Mouse (Mus musculus): ENCODE measurements around the gene Ddx42.
A peak's percentile ranks its signal among the peaks of the same experiment; 100 is the strongest.

The Ddx42 gene

DNA sequence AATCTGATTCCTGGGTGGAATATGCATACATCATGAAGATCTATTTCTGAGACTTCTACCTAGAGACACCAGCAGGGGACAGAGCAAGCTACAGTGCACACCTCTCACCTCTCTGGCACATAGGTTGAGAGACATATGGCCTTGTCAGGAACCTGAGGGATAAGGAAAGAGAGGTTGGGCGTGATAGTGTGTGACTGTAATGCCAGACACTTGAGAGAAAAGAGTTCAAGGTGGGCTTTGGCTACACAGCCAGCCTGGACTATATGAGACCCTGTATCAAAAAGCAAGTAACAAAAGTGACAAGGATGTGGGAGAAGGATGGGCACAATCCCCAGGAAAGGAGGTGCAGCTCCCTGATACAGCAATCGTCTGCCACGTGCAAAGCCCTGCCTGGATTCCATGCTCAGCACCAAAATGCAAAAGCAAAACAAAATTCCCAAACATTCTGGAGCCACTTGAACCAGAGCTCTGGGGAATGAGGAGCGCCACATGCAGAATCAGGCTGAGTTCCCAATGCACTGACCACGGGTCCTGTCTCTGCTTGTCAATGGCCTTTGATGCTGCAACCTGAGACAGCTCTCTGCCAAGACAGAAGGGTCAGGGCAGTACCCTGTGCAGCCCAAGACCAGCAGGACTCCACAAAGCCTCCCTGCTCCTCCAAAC is 54.5 kb downstream of the Ddx42 start:
- no peak for DNase-seq

DNA sequence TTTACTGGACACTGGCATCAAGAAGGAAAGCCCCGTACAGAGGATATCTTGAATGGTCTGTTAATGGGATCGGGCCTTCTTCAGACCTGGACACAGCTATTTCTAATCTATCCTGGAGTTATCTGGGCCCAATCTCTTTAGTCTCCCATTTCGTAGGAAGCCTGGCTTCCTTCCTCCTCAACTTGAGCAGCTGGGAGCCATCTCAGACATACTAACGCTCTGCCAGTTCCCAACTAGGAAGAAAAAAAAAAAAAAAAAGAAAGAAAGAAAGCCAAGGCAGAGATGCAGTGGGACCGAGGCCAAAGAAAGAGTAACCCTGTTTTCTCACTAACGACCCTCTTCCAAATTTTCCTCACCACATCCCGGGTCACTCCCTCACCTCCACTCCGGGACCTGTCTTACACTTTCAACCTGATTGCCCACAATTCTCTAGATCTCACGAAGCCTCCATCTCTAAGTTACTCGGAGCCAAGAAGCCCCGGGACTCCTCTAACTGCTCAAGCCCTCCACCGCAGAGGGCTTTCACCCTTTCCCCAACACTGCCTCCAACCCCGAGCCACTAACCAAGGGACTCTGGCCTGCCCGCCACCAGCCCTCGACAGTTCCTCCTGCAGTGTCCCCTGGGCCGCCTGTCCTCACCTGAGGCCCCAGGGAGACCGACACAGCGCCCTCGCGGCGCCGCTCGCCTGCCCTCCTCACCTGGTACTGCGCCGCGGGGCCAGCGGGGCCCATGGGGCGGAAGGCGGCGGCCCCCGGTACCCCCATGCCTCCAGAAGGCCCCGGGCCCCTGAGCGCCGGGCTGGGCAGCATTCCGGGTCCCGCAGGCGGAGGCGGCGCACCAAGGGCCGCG is 55.3 kb downstream of the Ddx42 start:
- peak; percentile 51 for DNase-seq

DNA sequence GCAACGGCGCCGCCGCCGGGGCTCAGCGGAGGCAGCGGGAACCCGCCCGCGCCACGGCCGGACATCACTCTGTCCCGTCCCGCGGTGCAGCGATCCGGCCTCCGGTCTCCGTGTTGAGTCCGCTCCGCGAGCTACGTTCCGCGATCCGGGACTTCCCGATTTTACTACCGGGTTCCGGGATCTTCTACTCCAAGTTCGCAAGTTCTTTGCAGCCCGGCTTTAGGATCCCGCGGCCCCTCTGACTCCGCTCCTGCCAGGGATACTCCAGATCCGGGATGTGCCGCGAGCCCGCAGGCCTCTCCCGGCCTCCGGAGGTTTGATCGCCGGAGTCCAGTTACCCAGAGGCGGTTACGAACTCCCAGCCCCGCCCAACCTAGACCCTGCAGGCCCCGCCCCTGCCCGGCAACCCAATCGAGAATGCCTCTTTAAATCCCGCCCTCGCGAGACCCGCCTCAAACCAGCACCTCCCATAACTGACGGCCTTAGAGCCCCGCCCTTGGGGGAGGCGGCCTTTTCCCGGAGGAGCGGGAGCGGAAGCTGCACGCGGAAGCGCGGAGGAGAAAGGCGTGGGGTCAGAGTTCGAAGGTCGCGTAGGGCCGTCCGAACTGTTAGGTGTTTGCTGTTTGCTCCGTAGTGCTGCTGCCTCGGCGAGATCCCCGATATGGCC is 56.1 kb downstream of the Ddx42 start, which contains the start of gene Smarcd2:
TSS of gene Smarcd2 (minus strand) at position 329 of the 667 bp plus-strand sequence.
- peak; percentile 100 for DNase-seq

DNA sequence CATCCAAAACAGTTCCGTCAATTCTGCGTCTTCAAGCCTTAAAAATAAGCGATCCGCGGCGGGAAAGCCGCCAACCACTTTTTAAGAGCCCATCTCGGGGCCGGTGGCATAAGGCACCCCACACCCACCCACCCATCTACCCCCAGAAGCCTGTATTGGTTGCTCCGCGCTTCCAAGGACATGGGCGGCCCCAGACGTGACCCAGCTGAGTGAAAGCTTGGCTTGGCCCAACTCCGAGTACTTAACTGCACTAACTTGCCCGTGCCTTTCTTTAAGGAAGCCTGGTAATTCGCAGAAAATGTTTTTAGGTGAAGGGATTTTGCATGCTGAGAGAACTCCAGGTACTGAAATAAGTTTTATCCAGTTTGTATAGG is 56.6 kb downstream of the Ddx42 start:
- no peak for DNase-seq

DNA sequence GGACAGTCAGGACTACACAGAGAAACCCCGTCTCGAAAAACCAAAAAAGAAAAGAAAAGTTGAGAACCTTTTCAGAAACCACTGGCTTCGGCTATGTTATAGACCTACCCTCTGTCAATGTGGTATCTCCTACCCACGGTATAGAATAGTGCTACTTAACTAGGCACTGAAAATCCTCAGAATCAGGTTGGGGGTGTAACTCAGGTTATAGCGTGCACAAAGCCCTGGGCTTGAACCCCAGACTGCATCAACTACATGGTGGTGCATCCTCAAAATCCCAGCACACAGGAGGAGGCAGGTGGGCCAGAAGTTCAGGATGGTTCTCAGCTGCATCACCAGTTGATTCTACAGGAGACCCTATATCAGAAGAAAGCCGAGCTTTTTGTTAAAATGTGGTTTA is 57.1 kb downstream of the Ddx42 start:
- DNase-seq: no peak

DNA sequence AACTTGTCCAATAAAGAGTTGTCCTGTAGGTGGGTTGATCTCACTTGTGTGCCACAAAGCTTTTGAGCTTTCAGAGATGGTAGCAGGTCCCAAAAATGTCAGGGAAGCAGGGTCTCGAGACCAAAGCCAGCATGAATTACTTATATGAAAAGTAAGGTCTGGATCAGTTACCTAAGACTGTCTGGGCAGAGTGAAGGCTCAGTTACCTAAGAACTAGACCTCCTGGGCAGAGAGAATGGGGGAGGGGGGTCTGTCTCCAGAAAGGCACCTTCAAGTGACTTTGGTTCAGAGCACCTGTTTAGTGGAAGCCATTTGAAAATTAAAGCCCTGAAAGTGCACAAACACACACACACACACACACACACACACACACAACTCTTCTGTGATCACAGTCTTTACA is 57.6 kb downstream of the Ddx42 start:
- no peak for DNase-seq

DNA sequence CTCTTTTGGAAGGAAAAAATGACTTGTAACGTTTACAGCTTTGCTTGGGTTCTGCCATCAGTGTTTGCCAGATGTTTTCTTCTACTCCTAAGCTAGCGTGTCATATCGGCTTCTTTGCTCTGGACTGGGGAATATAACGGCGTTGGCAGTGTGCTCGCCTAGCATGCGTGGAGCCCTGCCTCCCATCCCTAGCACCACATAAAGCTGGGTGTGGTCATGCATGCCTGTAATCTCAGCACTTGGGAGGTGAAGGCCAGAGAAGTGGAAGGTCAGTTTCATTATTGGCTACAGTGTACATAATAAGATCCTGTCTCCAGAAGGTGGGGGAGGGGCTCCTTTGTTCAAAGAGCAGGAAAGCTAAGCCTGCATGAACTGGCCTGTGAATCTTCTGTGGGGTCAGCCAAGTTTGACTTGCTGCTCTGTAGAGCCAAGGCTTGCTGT is 58.3 kb downstream of the Ddx42 start:
- peak; percentile 71 for DNase-seq

DNA sequence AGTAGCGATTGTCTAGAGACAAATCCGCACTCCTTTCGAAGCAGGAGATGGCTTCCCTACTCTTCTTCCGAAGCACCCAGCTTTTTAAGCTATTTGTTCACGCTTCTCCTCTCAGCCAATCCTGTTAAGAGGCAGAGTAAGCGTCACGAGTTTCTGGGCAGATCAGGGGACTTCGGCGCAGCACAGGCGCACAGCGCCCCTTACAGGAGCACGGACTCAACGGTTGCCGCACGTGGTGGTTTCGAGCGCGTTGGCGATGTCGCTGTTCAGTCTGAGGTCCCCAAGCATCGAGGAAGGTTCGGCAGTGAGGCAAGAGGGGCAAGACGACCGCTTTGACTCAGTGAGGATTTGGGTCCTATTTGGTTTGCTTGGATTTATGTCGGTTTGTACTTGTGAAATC is 59.7 kb downstream of the Ddx42 start, which contains the start of gene Tcam1:
TSS of gene Tcam1 (plus strand) at position 219 of the 400 bp plus-strand sequence.
- DNase-seq: peak; percentile 95

DNA sequence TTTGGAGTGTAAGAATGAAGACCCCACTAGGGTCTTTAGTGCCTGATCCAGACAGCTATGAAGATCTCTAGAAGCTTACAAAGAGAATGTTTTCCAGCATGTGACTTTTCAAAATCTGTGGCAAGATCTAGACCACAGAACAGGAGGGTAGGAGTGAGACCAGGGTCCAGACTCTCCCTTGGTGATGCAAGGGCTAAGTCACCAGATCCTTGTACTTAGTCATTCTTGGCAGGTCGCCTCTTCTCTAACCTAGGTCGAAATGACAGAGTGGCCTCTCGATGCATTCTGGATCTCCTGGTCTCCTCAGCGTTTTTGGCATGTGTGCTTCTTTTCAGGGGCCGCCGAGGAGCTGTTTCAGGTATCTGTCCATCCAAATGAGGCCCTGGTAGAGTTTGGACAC is 65.7 kb downstream of the Ddx42 start:
- no peak for DNase-seq

DNA sequence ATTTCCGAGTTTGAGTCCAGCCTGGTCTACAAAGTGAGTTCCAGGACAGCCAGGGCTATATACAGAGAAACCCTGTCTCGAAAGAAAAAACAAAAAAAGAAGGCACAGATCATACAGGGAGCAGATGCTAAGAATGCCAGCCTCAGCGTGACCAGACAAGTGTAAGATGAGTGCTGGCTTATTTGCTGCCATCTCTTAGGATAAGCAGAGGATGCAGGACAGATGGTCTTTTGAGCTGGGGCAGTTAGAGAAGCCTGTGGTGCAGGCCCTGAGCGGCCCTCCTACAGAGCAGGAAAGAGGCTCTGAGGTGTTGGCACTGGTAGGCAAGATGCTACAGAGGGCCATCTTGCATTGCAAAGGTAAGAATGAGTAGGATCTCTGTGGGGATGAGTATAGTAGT is 66.6 kb downstream of the Ddx42 start:
- DNase-seq: no peak

DNA sequence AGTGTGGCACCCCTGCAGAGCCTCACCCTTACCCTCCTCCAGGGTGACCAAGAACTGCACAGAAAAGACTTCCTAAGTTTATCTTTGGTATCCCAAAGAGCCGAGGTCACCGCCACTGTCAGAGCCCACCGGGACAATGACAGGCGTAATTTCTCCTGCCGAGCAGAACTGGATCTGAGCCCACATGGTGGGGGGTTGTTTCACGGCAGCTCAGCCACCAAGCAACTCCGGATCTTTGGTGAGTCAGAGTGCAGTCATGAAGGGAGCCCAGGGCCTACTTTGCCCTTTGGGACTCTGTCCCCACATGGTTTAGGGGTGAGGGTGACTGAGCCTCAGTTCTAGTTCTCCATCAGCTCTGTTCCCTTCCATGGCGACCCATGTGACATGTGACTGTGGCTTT is 67.4 kb downstream of the Ddx42 start:
- no peak for DNase-seq

DNA sequence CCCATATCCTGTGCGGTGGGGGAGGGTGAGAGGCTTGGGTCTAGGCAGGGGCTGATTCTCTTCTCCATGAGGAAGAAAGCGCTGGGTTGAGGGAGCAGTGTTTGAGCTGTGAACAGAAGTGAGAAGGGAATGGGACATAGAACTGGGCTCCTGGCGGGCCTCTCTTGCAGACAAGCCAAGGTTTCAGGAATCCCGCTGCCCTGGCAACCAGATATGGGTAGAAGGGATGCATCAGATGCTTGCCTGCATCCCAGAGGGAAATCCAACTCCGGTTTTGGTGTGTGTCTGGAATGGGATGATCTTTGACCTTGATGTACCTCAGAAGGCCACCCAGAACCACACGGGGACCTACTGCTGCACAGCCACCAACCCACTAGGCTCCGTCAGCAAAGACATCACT is 69.5 kb downstream of the Ddx42 start:
- no peak for DNase-seq

DNA sequence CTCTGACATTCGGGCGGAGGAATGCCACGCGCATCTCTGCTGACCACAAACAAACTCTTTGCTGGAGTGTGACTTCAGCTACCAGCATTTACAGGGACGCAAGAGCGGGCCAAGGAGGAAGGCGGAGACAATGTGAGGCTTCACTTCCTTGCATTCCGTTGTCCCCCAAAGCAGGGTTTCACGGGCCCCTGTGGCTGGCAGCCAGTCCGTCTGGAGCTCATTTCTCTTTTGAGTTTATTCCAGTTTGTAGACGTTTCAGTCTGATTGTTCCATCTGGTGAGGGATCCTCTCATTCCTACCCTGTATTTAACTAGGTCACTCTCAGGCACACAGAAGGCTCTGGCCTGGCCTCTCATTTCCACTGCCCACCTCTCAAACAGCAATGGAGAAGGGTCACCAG is 70.3 kb downstream of the Ddx42 start:
- no peak for DNase-seq

DNA sequence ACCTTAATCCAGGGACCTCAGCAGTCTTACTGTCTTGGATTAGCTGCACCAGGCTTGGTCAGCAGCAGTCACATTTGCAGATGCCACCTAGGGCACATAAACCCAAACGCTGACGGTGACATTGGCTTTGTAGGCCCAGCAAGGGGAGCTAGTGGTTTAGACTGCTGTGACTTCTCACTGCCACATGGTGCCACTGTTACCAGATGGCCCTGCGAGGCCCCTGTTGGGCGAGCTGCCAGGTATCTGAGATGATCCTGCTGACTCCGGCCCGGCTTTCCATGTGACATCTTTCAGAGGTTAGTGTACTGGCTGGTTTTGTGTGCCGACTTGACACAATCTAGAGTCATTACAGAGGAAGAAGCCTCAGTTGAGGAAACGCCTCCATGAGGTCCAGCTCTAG is 72.6 kb downstream of the Ddx42 start:
- DNase-seq: peak; percentile 81

DNA sequence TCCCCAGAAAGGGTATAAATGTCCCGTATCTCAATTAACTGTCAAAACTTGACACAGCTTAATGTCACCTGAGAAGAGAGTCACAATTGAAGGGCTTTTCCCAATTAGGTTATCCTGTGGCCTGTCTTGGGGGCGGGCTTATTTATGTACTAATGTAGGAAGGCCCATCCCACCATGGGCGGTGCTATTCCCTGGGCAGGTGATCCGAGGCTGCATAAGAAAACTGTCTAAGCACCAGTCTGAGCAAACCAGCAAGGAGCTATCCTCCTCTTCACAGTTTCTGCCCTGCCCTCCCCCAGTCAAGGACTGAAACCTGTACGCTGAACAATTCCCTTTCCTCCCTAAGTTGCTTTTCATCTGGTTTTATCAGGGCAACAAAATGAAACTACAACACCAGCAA is 73.7 kb downstream of the Ddx42 start:
- DNase-seq: no peak

DNA sequence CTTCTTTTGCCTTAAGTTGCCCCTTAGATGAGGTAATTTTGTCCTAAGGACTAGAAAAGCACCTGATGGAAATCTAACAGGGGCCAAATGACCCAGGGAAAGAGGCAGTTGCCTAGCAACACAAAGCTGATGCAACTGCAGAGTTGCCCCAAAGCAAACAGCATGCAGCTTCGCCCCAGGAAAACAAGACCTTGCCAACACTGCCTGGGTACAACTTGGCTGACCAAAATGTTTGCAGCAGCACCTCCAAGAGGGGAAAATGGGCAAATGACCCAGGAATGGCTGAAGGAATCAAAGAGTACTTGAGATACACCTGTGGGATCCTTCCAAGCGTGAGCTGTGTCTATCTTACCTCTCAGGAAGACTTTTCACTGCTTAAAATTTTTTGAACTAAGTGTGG is 75.1 kb downstream of the Ddx42 start:
- DNase-seq: no peak

Measured in kidney, postnatal 14 days (tissue).